8 mouse cellular contexts compared by ENCODE assay signal in the genomic region with DNA sequence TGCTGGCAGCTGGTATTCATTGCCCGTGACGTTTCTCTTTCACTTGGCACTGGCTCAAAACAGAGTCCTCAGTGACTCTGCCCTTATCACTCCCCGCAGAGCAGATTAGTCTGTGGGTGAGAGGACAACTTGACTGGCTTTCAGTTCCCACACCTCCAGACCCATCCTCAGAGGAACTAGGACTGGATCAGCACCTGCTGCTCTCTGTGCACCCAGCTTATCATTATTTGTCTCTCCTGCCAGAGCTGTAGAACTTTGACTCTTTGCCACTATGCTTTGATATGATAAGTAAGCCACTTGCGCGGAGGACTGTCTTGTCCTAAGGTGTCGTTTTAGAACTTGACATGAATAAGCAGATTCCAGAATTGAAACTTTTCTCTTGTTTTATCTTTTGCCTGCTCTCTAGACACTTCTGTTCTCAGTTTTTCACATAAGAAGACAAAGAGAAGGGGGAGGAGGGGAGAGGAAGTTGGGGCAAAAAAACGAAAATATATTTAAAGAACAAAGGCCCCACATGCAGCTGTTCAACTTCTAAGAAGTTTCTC. TPM values are rescaled to one million over a fixed set of nuclear protein-coding genes. Genes with fewer than 3 reads are reported as not detected.
A peak's percentile ranks its signal among the peaks of the same experiment; 100 is the strongest.
DNase-seq lines count a peak whose midpoint lies in the region; ATAC-seq lines count a peak whose summit lies in the region.

No protein-coding gene starts in this region.

- DNase-seq in heart, postnatal 14 days: no peak
- peak; percentile 74 for DNase-seq in c-Kit-positive CD71-positive TER-119-positive erythroid progenitor cells, embryonic 14.5 days (ENCODE audit: low spot score)
- DNase-seq in liver: peak; percentile 77
- DNase-seq in skeletal muscle tissue, adult 2 months (ENCODE audit: low read depth, low spot score): peak; percentile 30
- DNase-seq in cerebellum, postnatal 4 days (ENCODE audit: low spot score in 2 of 2): no peak
- DNase-seq in retina, embryonic 14.5 days (ENCODE audit: low spot score): no peak
- no peak for DNase-seq in layer of hippocampus, postnatal 14 days (ENCODE audit: low spot score in 2 of 2)

- intact Hi-C loops in heart, postnatal 14 days (cut with DNase I): no loop called here

- 14% methylated on average over 7 of the region's 7 CpGs for WGBS in heart, embryonic 12.5 days

- no peak overlapping the region for H3K27ac ChIP-seq in heart, embryonic 12.5 days (ENCODE audit: poor library complexity, severe bottlenecking)

- no peaks in the 10 kb centered on the region for H3K9me3 ChIP-seq in heart, embryonic 12.5 days (replicated peaks)

- H3K9ac ChIP-seq in heart, embryonic 12.5 days: no peak overlapping the region

- H3K36me3 ChIP-seq in heart, embryonic 12.5 days: no peaks in the 10 kb centered on the region

- 0 out of 2 replicates have a peak, but pooled peaks cover 9% of the 10 kb centered on the region for H3K27me3 ChIP-seq in heart, embryonic 12.5 days (replicated peaks)

- H3K4me1 ChIP-seq in heart, embryonic 12.5 days (replicated peaks): peaks cover 29% of the 10 kb centered on the region

- peak; percentile 76 for ATAC-seq in heart, embryonic 12.5 days (ENCODE audit: insufficient number of reproducible peaks, low FRiP score)

- H3K4me3 ChIP-seq in heart, embryonic 12.5 days: no peak overlapping the region

- peak overlapping the region; percentile 21 for H3K4me2 ChIP-seq in heart, embryonic 12.5 days

RNA-seq across cellular contexts. Expression of a gene that starts 30.9 kb away (rescaled TPM):
- 71.5 and 75.7 TPM in 2 replicates for polyA plus RNA-seq in heart, embryonic 12.5 days (2016; fragmentation: Nextera tagmentation; extraction: Ambion mirVana)
- total RNA-seq in heart, postnatal 14 days (2021): 10 to 100 TPM; 68.4 to 73.1 TPM
- total RNA-seq in layer of hippocampus, postnatal 14 days (2021): 10 to 100 TPM; 62.0 to 62.6 TPM

Comparison
In these comparisons a context has a peak if more than half of its experiments do, and no peak if none do; other contexts are left out.
1. DNase-seq: peak in c-Kit-positive CD71-positive TER-119-positive erythroid progenitor cells, embryonic 14.5 days (single experiment), liver (single experiment) and skeletal muscle tissue, adult 2 months (single experiment); none in heart, postnatal 14 days (0 of 2), cerebellum, postnatal 4 days (0 of 2), retina, embryonic 14.5 days (single experiment) and layer of hippocampus, postnatal 14 days (0 of 2).